Mouse (Mus musculus) E14TG2a.4 (cell line): ENCODE data around the gene Gbgt1.

Experiments
- CTCF ChIP-seq: conservative IDR thresholded peaks from 2 replicates; pipeline ENCODE4 v1.5.1; 2014; ENCODE audit warnings: low read length
- POU5F1 ChIP-seq: IDR thresholded peaks from 2 replicates; pipeline ENCODE4 v1.6.1; 2014; ENCODE audit warnings: low read length, borderline replicate concordance

DNA sequence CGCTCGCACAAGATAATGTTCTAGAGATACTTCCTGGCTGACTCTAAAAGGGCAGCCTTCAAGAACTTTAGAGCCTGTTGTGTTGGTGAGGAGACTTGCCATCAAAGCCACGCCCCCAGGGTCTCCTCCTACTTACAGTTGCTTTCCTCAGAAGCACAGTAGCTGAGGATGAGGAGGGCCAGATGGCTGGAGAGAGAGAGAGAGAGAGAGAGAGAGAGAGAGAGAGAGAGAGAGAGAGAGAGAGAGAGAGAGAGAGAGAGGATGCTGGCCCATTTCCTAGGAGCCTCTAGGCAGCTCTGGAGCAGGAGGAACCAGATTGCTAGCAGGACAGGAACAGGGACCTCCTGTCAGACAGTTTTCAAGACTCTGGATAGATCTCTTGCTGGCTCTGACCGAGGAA is 39.5 kb downstream of the Gbgt1 start:
- TF ChIP-seq CTCF (no peak), POU5F1 (no peak)
